Mouse (Mus musculus): ENCODE measurements around the gene Nfkbil1.
A peak's percentile ranks its signal among the peaks of the same experiment; 100 is the strongest.

DNA sequence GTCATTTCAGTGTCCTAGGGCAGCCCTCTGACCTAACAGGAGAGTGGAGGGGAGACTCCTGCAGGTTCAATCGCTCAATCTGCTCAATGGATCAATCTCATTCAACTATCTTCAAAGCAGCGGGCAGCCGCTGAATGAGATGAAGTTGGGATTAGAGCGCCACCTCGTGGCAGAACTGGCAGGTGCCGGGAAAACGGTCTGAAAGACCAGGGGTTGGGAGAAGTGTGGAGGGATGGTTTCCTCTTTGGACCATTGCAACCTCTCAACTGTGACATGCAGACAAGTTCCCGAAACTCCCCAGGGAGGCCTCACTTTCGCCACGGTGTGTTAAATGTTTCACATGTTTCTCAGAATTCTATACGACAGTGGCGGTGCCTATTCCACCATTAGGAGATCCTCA, 3.5 kb downstream of the Nfkbil1 start:
- TF ChIP-seq CTCF (IDR thresholded peaks at IDR 0.05; ENCODE audit: low read depth, low read length) (peak; percentile 95), POLR2A (IDR thresholded peaks at IDR 0.05; ENCODE audit: extremely low read depth, insufficient read depth, low read length) (no peak)

Measured in liver, adult 2 months (tissue).